Mouse (Mus musculus): ENCODE measurements around the gene Snrnp40. TPM values are rescaled to one million over a fixed set of nuclear protein-coding genes. Genes with fewer than 3 reads are reported as not detected.

The Snrnp40 gene
- total RNA-seq (2012; rRNA removed) (108 and 134 TPM in 2 replicates), total RNA-seq (2014; rRNA removed) (180 and 184 TPM in 2 replicates), polyA plus RNA-seq (2012; ENCODE audit: insufficient read length, low read depth) (128 and 157 TPM in 2 replicates)

DNA sequence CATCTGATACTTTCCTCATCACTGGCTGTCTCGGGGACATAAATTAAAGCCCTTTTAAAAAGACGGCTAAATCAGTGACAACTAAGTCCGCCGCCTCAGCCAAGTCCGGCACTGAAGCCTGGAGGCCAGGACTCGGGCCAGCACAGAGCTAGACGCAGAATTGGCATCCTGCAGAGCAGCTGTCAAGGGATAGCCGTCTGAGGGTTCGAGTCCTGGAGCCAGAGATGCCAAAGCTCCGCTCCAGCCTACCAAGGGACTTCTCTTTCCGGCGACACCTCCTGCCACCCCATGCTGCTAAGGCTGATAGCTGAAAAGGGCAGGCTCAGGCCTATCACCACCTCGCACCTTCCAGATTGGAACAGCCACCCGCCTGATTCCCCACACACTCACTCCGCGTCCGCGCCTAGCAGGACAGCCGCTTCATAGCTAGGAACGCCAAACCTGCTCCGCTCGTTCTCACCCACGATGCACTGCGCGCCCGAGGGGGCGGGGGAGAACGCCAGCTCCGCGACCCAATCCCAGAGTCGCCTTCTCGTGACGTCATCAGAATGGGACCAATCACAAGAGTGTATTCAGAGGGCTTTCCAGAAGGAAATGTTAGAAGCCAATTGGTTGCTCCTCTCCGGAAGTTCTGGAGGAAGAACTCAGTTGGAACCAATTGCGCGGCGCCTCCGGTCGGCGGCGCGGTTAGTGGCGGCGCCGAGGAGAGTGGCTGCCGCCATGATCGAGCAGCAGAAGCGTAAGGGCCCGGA, at the start of gene Snrnp40, which contains the start of gene Zcchc17:
Gene Snrnp40 (plus strand): TSS at position 647 of the 752 bp plus-strand sequence.
Gene Zcchc17 (minus strand): TSS at position 458 of the 752 bp plus-strand sequence.
- H3K9me3 ChIP-seq (replicated peaks; ENCODE audit: low read length), result no peaks in the 10 kb centered on the region
- peaks cover 54% of the 10 kb centered on the region for H3K79me2 ChIP-seq (replicated peaks; ENCODE audit: control insufficient read depth, extremely low read depth, insufficient read depth, poor library complexity, severe bottlenecking)
- peaks cover 7 to 28% of the 10 kb centered on the region in 2 experiments for H3K4me1 ChIP-seq (ENCODE audit: control insufficient read depth in 1 of 2, insufficient read depth in 2 of 2)
- dilution Hi-C loops (cut with MboI; ENCODE audit: extremely low pct_ligation_motif_present, extremely low pct_unique_long_range_greater_than_20kb, low sequenced_read_pairs), result no loop called here
- no peaks in the 10 kb centered on the region for H3K27me3 ChIP-seq (replicated peaks)
- H3K9ac ChIP-seq (ENCODE audit: insufficient read depth, low read depth), result peak within 1 kb of the TSS; percentile 96
- H3K4me2 ChIP-seq (ENCODE audit: insufficient read depth, low read depth, poor library complexity, severe bottlenecking), result peak within 1 kb of the TSS; percentile 94
- peaks cover 21 to 50% of the 10 kb centered on the region in 2 experiments for H3K36me3 ChIP-seq (replicated peaks in 1 of 2; ENCODE audit: control insufficient read depth in 1 of 2, insufficient read depth in 1 of 2, low read length in 1 of 2)
- TF ChIP-seq ZMIZ1 (IDR thresholded peaks at IDR 0.05; ENCODE audit: low read depth, low read length) (peak; percentile 92), ZC3H11A (IDR thresholded peaks at IDR 0.05; ENCODE audit: low read depth, low read length) (no peak), SMC3 (IDR thresholded peaks at IDR 0.05; ENCODE audit: low read depth, low read length) (no peak), USF1 (IDR thresholded peaks at IDR 0.05; ENCODE audit: low read depth, low read length) (no peak), CHD1 (IDR thresholded peaks at IDR 0.05; ENCODE audit: low read depth, low read length) (no peak), POLR2AphosphoS2 (IDR thresholded peaks at IDR 0.05; ENCODE audit: low read depth, low read length) (peak; percentile 78; the same call in 1 of the 2 replicates), POLR2A (IDR thresholded peaks at IDR 0.05; ENCODE audit: low read depth, low read length) (peak; percentile 95), GABPA (IDR thresholded peaks at IDR 0.05; ENCODE audit: insufficient replicate concordance, low read depth, low read length) (no peak; the same call in 1 of the 2 replicates), MAX (IDR thresholded peaks at IDR 0.05; ENCODE audit: low read length) (peak; percentile 71), MEF2A (IDR thresholded peaks at IDR 0.05; ENCODE audit: borderline replicate concordance, low read depth, low read length) (peak; percentile 72), UBTF (IDR thresholded peaks at IDR 0.05; ENCODE audit: low read depth, low read length) (no peak), TBP (conservative IDR thresholded peaks at IDR 0.05; ENCODE audit: low read depth, low read length) (peak; percentile 79; the same call in 1 of the 2 replicates), EP300 (IDR thresholded peaks at IDR 0.05; ENCODE audit: low read length) (no peak), RCOR1 (conservative IDR thresholded peaks at IDR 0.05; ENCODE audit: low read depth, low read length) (no peak), MAZ (IDR thresholded peaks at IDR 0.05; ENCODE audit: low read depth, low read length) (peak; percentile 75), JUN (IDR thresholded peaks at IDR 0.05; ENCODE audit: insufficient read depth, low read depth, low read length) (peak; percentile 34; the same call in 1 of the 2 replicates), HCFC1 (IDR thresholded peaks at IDR 0.05; ENCODE audit: low read depth, low read length) (peak; percentile 85), CHD2 (IDR thresholded peaks at IDR 0.05; ENCODE audit: low read length) (peak; percentile 90), NELFE (IDR thresholded peaks at IDR 0.05; ENCODE audit: low read depth, low read length) (peak; percentile 86), ZKSCAN1 (IDR thresholded peaks at IDR 0.05; ENCODE audit: borderline replicate concordance, low read depth, low read length) (no peak), MXI1 (IDR thresholded peaks at IDR 0.05; ENCODE audit: low read depth, low read length) (peak; percentile 81), ZNF384 (IDR thresholded peaks at IDR 0.05; ENCODE audit: low read depth, low read length) (no peak), NRF1 (IDR thresholded peaks at IDR 0.05; ENCODE audit: low read depth, low read length) (peak; percentile 61; the same call in 1 of the 2 replicates), JUND (conservative IDR thresholded peaks at IDR 0.05; ENCODE audit: low read depth, low read length) (peak; percentile 73; the same call in 1 of the 2 replicates), IRF4 (IDR thresholded peaks at IDR 0.05; ENCODE audit: low read depth, low read length) (peak; percentile 20; the same call in 1 of the 2 replicates), BHLHE40 (IDR thresholded peaks at IDR 0.05; ENCODE audit: low read depth, low read length) (no peak), USF2 (conservative IDR thresholded peaks at IDR 0.05; ENCODE audit: low read depth, low read length) (no peak), TCF12 (IDR thresholded peaks at IDR 0.05; ENCODE audit: low read depth, low read length) (peak; percentile 77), SIN3A (IDR thresholded peaks at IDR 0.05; ENCODE audit: low read length) (peak; percentile 93), ELF1 (IDR thresholded peaks at IDR 0.05; ENCODE audit: low read depth, low read length) (peak; percentile 77), PAX5 (IDR thresholded peaks at IDR 0.05; ENCODE audit: low read length) (no peak), MAFK (IDR thresholded peaks at IDR 0.05; ENCODE audit: insufficient replicate concordance, low read length) (no peak), CTCF (conservative IDR thresholded peaks at IDR 0.05 in 1 of 2, IDR thresholded peaks at IDR 0.05 in 1 of 2; ENCODE audit: low read depth in 2 of 2, low read length in 2 of 2) (no peak), ETS1 (conservative IDR thresholded peaks at IDR 0.05; ENCODE audit: low read depth, low read length) (no peak), RAD21 (IDR thresholded peaks at IDR 0.05; ENCODE audit: low read depth, low read length) (no peak), E2F4 (IDR thresholded peaks at IDR 0.05; ENCODE audit: insufficient replicate concordance, low read depth, low read length) (peak; percentile 84; the same call in 1 of the 2 replicates), MYC (IDR thresholded peaks at IDR 0.05; ENCODE audit: low read depth, low read length) (peak; percentile 75; the same call in 1 of the 2 replicates), KAT2A (IDR thresholded peaks at IDR 0.05; ENCODE audit: insufficient replicate concordance, low read length) (peak; percentile 66; the same call in 1 of the 2 replicates)
- peak; percentile 100 for DNase-seq (ENCODE audit: extremely low read depth)
- in situ Hi-C loops (cut with MboI; ENCODE audit: low pct_ligation_motif_present, low pct_unique_long_range_greater_than_20kb, low sequenced_read_pairs), result no loop called here
- H3K27ac ChIP-seq (ENCODE audit: insufficient read depth, low read depth), result peak within 1 kb of the TSS; percentile 64
- H3K4me3 ChIP-seq (replicated peaks in 1 of 3; ENCODE audit: low read depth in 2 of 3, low read length in 2 of 3, poor library complexity in 1 of 3), result peak within 1 kb of the TSS; percentile 96 to 99 (median 97)

All from CH12.LX (cell line).